In the genomic region with DNA sequence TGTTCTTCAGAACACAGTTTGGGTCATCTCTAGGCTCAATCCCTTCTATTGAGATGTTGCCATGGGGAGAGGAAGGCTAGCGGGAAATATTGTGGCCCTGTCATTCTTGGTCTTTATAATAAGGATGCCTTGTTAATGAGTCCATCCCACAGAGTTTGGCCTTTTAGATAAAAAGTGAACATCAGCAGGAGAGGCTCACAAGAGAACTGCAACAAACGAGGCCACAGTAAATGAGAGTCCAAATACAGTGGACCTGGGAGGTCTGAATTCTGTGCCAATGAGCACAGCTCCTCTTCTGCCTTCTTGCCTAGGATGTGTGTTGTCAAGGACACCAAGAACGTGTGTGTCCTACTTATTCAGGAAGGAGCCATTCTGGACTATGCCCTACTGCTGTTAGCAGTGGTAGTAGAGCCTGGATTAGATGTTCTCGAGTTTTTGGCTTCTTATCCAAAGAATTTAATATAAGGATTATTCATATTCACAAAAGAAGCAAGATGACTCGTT, we compare ENCODE assay signal across 21 mouse cellular contexts.
"Had no signal": no experiment of that assay in that cellular context is flagged by ENCODE, and none has a peak within 500 bp of the region (broad histone marks: within the 10 kb centered on the region; RNA-seq: fewer than 3 reads in every experiment).

No protein-coding gene starts in this region.

- H3K9ac ChIP-seq: kidney, embryonic 15.5 days; limb, embryonic 13.5 days; liver, embryonic 12.5 days; liver, embryonic 15.5 days; lung, embryonic 15.5 days; midbrain, embryonic 13.5 days; neural tube, embryonic 13.5 days had no signal

- H3K4me2 ChIP-seq: kidney, embryonic 15.5 days; limb, embryonic 13.5 days; liver, embryonic 12.5 days; liver, embryonic 15.5 days; lung, embryonic 15.5 days; midbrain, embryonic 13.5 days; neural tube, embryonic 13.5 days had no signal

- H3K27ac ChIP-seq: kidney, embryonic 15.5 days; limb, embryonic 10.5 days; limb, embryonic 13.5 days; liver, embryonic 12.5 days; liver, embryonic 15.5 days; lung, embryonic 15.5 days; midbrain, embryonic 10.5 days; midbrain, embryonic 13.5 days; neural tube, embryonic 13.5 days; stomach, postnatal 0 days had no signal

- H3K36me3 ChIP-seq: kidney, embryonic 15.5 days; limb, embryonic 10.5 days; limb, embryonic 13.5 days; liver, embryonic 12.5 days; liver, embryonic 15.5 days; lung, embryonic 15.5 days; midbrain, embryonic 10.5 days; midbrain, embryonic 13.5 days; neural tube, embryonic 13.5 days had no signal

- H3K4me3 ChIP-seq: kidney, embryonic 15.5 days; limb, embryonic 10.5 days; limb, embryonic 13.5 days; liver, embryonic 12.5 days; liver, embryonic 15.5 days; lung, embryonic 15.5 days; megakaryocyte, embryonic 14.5 days; midbrain, embryonic 10.5 days; midbrain, embryonic 13.5 days; neural tube, embryonic 13.5 days had no signal

- H3K9me3 ChIP-seq: kidney, embryonic 15.5 days; limb, embryonic 10.5 days; limb, embryonic 13.5 days; liver, embryonic 12.5 days; liver, embryonic 15.5 days; lung, embryonic 15.5 days; midbrain, embryonic 10.5 days; midbrain, embryonic 13.5 days; neural tube, embryonic 13.5 days had no signal

- H3K27me3 ChIP-seq: kidney, embryonic 15.5 days; limb, embryonic 13.5 days; liver, embryonic 12.5 days; liver, embryonic 15.5 days; lung, embryonic 15.5 days; megakaryocyte, embryonic 14.5 days; midbrain, embryonic 13.5 days; neural tube, embryonic 13.5 days had no signal

- DNase-seq: kidney, postnatal 10 days; kidney, postnatal 36 days; liver; lung, adult 18-20 months; lung, postnatal 10 days; lung, postnatal 36 days; right cerebral cortex, postnatal 4 days; thymus, adult 2 months; thymus, postnatal 14 days; thymus, postnatal 4 days had no signal

- H3K4me1 ChIP-seq: limb, embryonic 10.5 days; limb, embryonic 13.5 days; liver, embryonic 12.5 days; liver, embryonic 15.5 days; lung, embryonic 15.5 days; megakaryocyte, embryonic 14.5 days; midbrain, embryonic 10.5 days; midbrain, embryonic 13.5 days; neural tube, embryonic 13.5 days had no signal

- ATAC-seq: liver, embryonic 12.5 days; midbrain, embryonic 13.5 days had no signal
